Mouse (Mus musculus) embryonic facial prominence, embryonic 12.5 days (tissue): ENCODE data around the gene Ifitm3. TPM values are rescaled to one million over a fixed set of nuclear protein-coding genes. Genes with fewer than 3 reads are reported as not detected.
A peak's percentile ranks its signal among the peaks of the same experiment; 100 is the strongest.
"Not testable (repeated sequence)": the region's sequence is repeated elsewhere in the genome, so short reads cannot be mapped to it uniquely, and the experiment has no call there.

Source experiments
- ATAC-seq: fragments of 200-750 bp; cut with Nextera tagmentation; 2 replicates; pipeline ENCODE4 v1.8.0; 2017; ENCODE audit not compliant: insufficient number of reproducible peaks, insufficient read depth, low FRiP score, low TSS enrichment
- H3K27ac ChIP-seq: fragments of 300-500 bp; sonication (generic); 2 replicates; pipeline ENCODE4 v1.5.1; 2016; ENCODE audit warnings: mild to moderate bottlenecking
- H3K27me3 ChIP-seq: fragments of 300-500 bp; sonication (generic); 2 replicates; pipeline ENCODE4 v1.6.1; 2016; ENCODE audit warnings: mild to moderate bottlenecking, moderate library complexity
- H3K36me3 ChIP-seq: fragments of 300-500 bp; sonication (generic); 2 replicates; pipeline ENCODE4 v1.6.1; 2016; ENCODE audit warnings: mild to moderate bottlenecking
- H3K4me1 ChIP-seq: fragments of 300-500 bp; sonication (generic); 2 replicates; pipeline ENCODE4 v1.6.1; 2016
- H3K4me2 ChIP-seq: fragments of 300-500 bp; sonication (generic); replicated peaks from 2 replicates; pipeline ENCODE4 v1.6.1; 2016; ENCODE audit warnings: mild to moderate bottlenecking, moderate library complexity
- H3K4me3 ChIP-seq: fragments of 300-500 bp; sonication (generic); 2 replicates; pipeline ENCODE4 v1.5.1; 2016; ENCODE audit warnings: mild to moderate bottlenecking
- H3K9ac ChIP-seq: fragments of 300-500 bp; sonication (generic); 2 replicates; pipeline ENCODE4 v1.6.1; 2016; ENCODE audit warnings: mild to moderate bottlenecking, moderate library complexity
- H3K9me3 ChIP-seq: fragments of 300-500 bp; sonication (generic); 2 replicates; pipeline ENCODE4 v1.6.1; 2016; ENCODE audit warnings: mild to moderate bottlenecking, moderate library complexity
- WGBS: fragments of 180-500 bp; shearing (Covaris S2); methylation state at CpG from one replicate; pipeline ENCODE4 v1.1.7; 2016; 5-methylcytosine and 5-hydroxymethylcytosine counted together
- polyA plus RNA-seq: library from polyadenylated mRNA; unstranded; fragments of >200 nt; fragmentation: Nextera tagmentation; extraction: Ambion mirVana; gene quantifications from 2 replicates; pipeline ENCODE4 v1.2.1, GENCODE M21; 2016

Gene Ifitm3
- polyA plus RNA-seq, 1 experiment from 2014 or later, result 48.0 TPM

DNA sequence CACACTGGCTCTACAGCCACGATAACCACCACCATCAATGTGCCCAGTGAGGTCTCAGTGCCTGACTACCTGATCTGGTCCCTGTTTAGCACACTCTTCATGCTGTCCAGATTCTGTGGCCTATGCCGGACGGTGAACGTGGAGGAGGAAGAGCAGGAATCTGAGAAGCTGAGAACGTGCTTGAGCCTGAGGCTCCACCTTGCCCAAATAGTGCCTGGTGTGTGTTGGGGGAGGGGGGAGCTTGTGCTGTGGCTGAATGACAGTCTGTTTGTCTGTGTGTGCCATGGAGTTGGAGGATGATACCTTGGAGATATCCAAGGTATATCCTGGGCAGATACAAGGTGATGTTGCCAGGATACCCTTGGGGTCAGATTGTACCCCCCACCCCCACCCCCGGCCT, 20.4 kb downstream of the Ifitm3 start:
- WGBS, result 50% methylated on average over 6 of the region's 6 CpGs
- H3K4me2 ChIP-seq, result no peak overlapping the region
- ATAC-seq, result no peak
- H3K27me3 ChIP-seq, result no peaks in the 10 kb centered on the region
- H3K9ac ChIP-seq, result no peak overlapping the region
- H3K27ac ChIP-seq, result no peak overlapping the region
- 0 out of 2 replicates have a peak, but pooled peaks cover 3% of the 10 kb centered on the region for H3K4me1 ChIP-seq
- H3K9me3 ChIP-seq, result no peaks in the 10 kb centered on the region
- no peak overlapping the region for H3K4me3 ChIP-seq
- H3K36me3 ChIP-seq, result no peaks in the 10 kb centered on the region

GRCm38 (mm10) chr7:140989022-140989421, 21.5 kb downstream of the Ifitm3 start:
- Histone ChIP-seq H3K27ac (no peak overlapping the region), H3K4me1 (0 out of 2 replicates have a peak, but pooled peaks cover 3% of the 10 kb centered on the region), H3K9ac (no peak overlapping the region), H3K27me3 (no peaks in the 10 kb centered on the region), H3K9me3 (no peaks in the 10 kb centered on the region), H3K4me3 (no peak overlapping the region), H3K36me3 (no peaks in the 10 kb centered on the region), H3K4me2 (no peak overlapping the region)
- ATAC-seq, result no peak
- 80% methylated on average over 4 of the region's 4 CpGs for WGBS

DNA sequence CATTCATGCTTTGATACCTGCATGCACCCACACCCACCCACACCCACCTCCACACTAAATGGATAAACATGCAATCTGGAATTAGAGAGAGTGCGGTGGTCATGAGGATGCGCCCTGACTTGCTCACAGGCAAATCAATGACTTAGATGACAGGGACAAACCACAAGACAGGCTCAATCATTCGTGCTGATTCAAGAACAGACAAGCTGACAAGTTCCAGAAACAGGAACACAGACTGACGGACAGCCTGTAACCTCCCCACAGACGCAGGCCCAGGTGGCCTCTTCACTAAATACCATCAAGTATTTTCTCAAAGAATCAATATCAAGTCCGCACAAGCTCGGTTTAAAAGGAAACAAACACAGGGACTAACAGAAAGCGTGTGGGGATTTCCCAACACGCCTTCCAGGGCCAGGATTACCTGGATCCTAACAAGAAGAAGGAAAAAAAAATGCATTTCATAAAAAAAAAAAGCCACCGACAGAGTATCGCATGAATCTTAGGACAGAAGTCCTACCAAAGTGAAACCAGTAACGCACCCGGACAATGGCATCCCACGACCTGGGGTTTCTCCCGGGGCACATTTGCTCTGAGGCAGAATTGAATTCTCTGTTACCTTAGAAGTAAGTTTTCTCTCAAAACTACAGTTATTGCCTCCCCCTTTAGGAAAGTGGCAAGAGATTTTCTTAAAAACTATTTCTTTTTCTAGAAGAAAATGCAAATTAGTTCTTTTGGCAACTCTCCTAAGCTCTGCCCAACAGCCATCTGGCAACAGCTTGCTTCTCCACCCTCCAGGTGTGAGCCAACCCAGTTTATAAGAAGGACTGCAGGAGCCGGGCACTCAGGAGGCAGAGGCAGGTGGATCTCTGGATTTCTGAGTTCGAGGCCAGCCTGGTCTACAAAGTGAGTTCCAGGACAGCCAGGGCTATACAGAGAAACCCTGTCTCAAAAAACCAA, 23.1 kb downstream of the Ifitm3 start:
- no peak overlapping the region for H3K27ac ChIP-seq

DNA sequence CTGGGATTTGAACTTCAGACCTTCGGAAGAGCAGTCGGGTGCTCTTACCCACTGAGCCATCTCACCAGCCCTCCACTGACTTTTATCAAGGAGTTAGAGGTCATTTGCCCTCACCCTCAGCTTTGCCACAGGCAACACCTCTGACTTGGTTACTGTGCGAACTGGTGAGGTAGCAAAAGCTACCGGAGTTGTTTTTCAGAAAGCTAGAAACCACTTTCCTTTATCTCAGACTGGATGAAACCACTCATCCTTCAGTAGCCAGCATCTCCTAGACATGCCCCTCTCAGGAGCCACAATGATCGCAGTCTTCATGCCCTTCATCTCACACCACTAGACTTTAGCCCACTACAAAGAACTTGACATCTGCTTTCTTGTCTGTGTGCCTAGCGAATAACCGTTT, 27.6 kb downstream of the Ifitm3 start:
- no peak overlapping the region for H3K9ac ChIP-seq
- H3K4me2 ChIP-seq, result no peak overlapping the region
- no peaks in the 10 kb centered on the region for H3K36me3 ChIP-seq
- no peak overlapping the region for H3K27ac ChIP-seq
- WGBS, result 88% methylated on average over 7 of the region's 7 CpGs
- ATAC-seq, result no peak
- H3K4me3 ChIP-seq, result no peak overlapping the region
- no peaks in the 10 kb centered on the region for H3K4me1 ChIP-seq
- H3K27me3 ChIP-seq, result no peaks in the 10 kb centered on the region
- no peaks in the 10 kb centered on the region for H3K9me3 ChIP-seq

More for the DNA sequence above, 23.1 kb downstream of the Ifitm3 start:
- no peak for ATAC-seq
- Histone ChIP-seq H3K9me3 (no peaks in the 10 kb centered on the region), H3K9ac (no peak overlapping the region), H3K4me1 (0 out of 2 replicates have a peak, but pooled peaks cover 3% of the 10 kb centered on the region), H3K36me3 (no peaks in the 10 kb centered on the region), H3K4me2 (no peak overlapping the region), H3K4me3 (no peak overlapping the region), H3K27me3 (no peaks in the 10 kb centered on the region)
- WGBS, result 80% methylated on average over 17 of the region's 17 CpGs

- H3K36me3 ChIP-seq, result no peaks in the 10 kb centered on the region
- H3K9ac ChIP-seq, result no peak overlapping the region
- H3K27ac ChIP-seq, result no peak overlapping the region
- no peak overlapping the region for H3K4me3 ChIP-seq
- ATAC-seq, result no peak
- H3K4me1 ChIP-seq, result no peaks in the 10 kb centered on the region
- no peak overlapping the region for H3K4me2 ChIP-seq
- H3K27me3 ChIP-seq, result no peaks in the 10 kb centered on the region
- 80% methylated on average over 8 of the region's 8 CpGs for WGBS
- H3K9me3 ChIP-seq, result no peaks in the 10 kb centered on the region
Observed at GRCm38 (mm10) chr7:140981704-140982103, 28.9 kb downstream of the Ifitm3 start.

GRCm38 (mm10) chr7:140976720-140977119, 33.9 kb downstream of the Ifitm3 start:
- not testable (repeated sequence) for ATAC-seq, H3K36me3 ChIP-seq, H3K4me2 ChIP-seq, H3K9me3 ChIP-seq, H3K4me3 ChIP-seq, H3K27me3 ChIP-seq, H3K9ac ChIP-seq, H3K27ac ChIP-seq
- peaks cover 13% of the 10 kb centered on the region for H3K4me1 ChIP-seq
- WGBS, result 85% methylated on average over 9 of the region's 9 CpGs

DNA sequence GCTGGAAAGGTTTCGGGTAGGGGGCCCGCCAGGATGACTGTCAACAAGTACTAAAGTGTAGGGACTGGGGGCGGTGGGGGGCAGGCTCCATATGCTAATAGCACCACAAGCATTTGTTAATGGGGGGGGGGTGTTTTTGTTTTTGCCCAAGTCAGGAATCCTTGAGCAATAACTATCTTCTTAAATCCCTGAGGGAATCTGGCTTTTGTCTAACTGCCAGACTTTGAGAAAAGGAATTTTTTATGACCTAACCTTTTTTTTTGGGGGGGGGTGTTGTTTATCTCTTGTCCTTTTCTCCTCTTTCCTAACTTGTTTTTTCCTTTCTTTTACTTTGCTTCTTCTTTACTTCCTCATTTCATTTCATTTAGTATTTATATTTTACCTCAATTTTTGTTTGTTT, 35.1 kb downstream of the Ifitm3 start:
- no peaks in the 10 kb centered on the region for H3K36me3 ChIP-seq
- no peak overlapping the region for H3K4me3 ChIP-seq
- no peak overlapping the region for H3K9ac ChIP-seq
- WGBS, result 27% methylated on average over 3 of the region's 3 CpGs
- H3K4me1 ChIP-seq, result peaks cover 20% of the 10 kb centered on the region
- no peaks in the 10 kb centered on the region for H3K9me3 ChIP-seq
- no peaks in the 10 kb centered on the region for H3K27me3 ChIP-seq
- H3K27ac ChIP-seq, result no peak overlapping the region
- H3K4me2 ChIP-seq, result no peak overlapping the region
- ATAC-seq, result no peak

DNA sequence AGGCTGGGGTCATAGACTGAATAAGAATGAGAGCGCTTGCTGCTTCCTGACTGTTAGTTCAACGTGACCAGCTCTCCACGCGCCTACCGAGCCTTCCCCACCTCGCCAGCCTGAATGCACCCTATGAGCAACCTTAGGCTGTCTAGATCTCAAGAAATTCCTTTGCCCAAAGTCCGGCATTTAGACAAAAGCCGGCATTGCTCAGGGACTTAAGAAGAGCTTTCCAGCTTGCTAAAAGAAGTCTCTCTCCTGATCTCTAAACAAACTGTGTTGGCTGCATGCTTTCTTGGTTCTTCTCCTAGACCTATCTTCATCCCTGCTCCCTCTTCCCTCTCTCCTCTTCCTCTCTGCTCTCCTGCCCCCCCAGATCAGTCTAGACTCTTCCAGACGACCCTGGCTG, 35.6 kb downstream of the Ifitm3 start:
- Histone ChIP-seq H3K27ac (no peak overlapping the region), H3K9me3 (no peaks in the 10 kb centered on the region), H3K36me3 (no peaks in the 10 kb centered on the region), H3K4me1 (peaks cover 20% of the 10 kb centered on the region), H3K27me3 (no peaks in the 10 kb centered on the region), H3K4me2 (no peak overlapping the region), H3K9ac (no peak overlapping the region), H3K4me3 (no peak overlapping the region)
- 14% methylated on average over 9 of the region's 9 CpGs for WGBS
- no peak for ATAC-seq

DNA sequence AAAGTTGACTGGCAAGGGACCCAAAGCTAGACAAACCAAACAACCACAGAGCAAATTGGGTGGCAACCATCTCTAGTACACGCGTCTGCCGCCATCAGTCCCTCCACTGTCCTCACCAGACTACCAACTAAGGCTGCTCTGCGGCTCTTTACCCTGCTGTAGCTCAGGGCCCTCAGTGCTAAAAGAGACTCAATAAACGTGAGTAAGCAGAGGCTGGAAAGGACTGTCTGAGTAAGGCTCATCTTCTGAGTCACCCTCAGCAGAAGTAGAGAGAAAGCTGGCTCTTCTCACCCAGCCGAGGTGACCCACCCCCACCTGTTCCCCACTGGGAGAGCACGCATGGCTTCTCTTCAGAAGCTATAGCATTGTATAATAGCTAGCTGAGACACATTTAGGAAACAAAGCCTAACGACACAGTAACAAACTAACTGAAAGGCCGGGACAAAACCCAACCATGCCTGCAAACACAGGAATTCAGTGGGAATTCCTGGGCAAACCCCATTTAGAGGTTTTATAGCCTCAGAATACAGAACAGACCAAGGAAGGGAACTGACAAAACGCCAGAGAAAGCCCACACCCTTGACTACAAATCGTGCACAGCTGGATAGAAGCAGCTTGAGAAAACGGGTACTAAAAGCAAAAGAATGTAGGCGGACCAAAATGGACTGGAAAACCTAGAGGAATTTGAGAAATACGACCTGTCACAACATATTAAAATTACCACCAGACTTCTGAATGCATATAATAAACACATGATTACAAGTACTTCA, 37.0 kb downstream of the Ifitm3 start:
- no peaks in the 10 kb centered on the region for H3K36me3 ChIP-seq
- no peaks in the 10 kb centered on the region for H3K27me3 ChIP-seq
- no peak overlapping the region for H3K4me3 ChIP-seq
- no peaks in the 10 kb centered on the region for H3K9me3 ChIP-seq
- no peak overlapping the region for H3K4me2 ChIP-seq
- no peak for ATAC-seq
- WGBS, result 32% methylated on average over 14 of the region's 14 CpGs
- 0 out of 2 replicates have a peak overlapping the region, but pooled peaks have one; percentile 47 for H3K27ac ChIP-seq
- H3K9ac ChIP-seq, result no peak overlapping the region
- peaks cover 20% of the 10 kb centered on the region for H3K4me1 ChIP-seq

DNA sequence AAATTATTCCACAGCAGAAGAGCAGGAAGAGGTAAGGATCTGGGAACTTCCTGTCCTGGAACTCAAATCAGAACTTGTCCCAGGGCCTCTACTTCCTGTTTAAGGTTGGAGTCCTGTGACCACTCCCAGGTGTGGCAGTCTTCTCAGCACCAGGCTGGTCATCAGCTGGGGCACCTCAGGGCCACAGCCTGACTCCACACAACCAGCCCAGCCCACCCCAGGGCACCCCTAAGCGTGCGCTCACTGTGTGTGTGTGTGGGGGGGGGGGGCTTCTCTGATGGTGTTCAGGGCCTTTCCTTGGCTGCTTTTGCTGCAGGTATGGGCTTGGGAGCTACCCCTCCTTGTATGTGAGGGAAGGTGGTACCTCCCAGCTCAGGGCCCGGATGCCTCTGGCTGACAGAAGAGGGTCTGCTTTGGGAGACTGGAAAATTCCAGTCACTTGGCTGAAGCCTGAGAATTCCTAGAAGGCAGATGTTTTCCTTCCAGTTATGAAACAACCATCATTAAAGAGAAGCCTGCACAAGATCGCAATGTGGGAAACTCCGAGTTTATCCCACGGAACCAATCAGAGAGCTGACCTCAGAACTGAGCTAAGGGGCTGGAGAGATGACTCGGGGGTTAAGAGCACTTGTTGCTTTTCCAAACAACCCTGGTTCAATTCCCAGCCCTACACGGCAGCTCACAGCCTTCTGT, 38.9 kb downstream of the Ifitm3 start:
- Histone ChIP-seq H3K4me1 (peaks cover 27% of the 10 kb centered on the region), H3K27ac (no peak overlapping the region), H3K27me3 (no peaks in the 10 kb centered on the region), H3K9me3 (no peaks in the 10 kb centered on the region), H3K4me2 (no peak overlapping the region), H3K36me3 (no peaks in the 10 kb centered on the region), H3K4me3 (no peak overlapping the region), H3K9ac (no peak overlapping the region)
- peak; percentile 25; the same call in 1 of the 2 replicates for ATAC-seq
- 70% methylated on average over 8 of the region's 8 CpGs for WGBS

DNA sequence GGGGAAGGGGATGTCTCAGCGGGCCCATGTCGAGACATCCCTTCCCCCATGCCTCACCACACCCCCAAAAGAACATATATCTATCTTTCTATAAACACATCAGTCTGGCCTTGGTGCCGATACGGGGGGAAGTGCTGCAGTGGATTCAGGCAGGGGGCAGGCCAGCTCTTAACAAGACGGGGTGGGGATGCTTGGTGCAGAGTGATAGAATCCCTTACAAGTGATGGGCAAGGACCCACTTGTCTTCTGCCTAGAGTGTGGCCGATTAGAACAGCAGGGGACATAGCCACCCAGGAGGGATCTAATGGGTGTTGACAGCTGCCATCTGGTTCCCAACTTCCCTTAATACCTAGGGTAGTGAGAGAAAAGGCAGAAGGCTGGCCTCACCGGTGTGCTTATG, 39.6 kb downstream of the Ifitm3 start:
- Histone ChIP-seq H3K9me3 (no peaks in the 10 kb centered on the region), H3K4me1 (peaks cover 27% of the 10 kb centered on the region), H3K4me3 (no peak overlapping the region), H3K36me3 (no peaks in the 10 kb centered on the region), H3K27me3 (no peaks in the 10 kb centered on the region), H3K27ac (no peak overlapping the region), H3K4me2 (no peak overlapping the region), H3K9ac (no peak overlapping the region)
- 45% methylated on average over 7 of the region's 7 CpGs for WGBS
- 0 out of 2 replicates have a peak, but pooled peaks have one; percentile 45 for ATAC-seq
